Mouse (Mus musculus): ENCODE measurements at regions not wholly inside any gene's neighbourhood (a gene's known extent, or its start where the extent isn't known, plus 50 kb on each side); places are given as distances from the start of the nearest gene placed in this dataset.

DNA sequence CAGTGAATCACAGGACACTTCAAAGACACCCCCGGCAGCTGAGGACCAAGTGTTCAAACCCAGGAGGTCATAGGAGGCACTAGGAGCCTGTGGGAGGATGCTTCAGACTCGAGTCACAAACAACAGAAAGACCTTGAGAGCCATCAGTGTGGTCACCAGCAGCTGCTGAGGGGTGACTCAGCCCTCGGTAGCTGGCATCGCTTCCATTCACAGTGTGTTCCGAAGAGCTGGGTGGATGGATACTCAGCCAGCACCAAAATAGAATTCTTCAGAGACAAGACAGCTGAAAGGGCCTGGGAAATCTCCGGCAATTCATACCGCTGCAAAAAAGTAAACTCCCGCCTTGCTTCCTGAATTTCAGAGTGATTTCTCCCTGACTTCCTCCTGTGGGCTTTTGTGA is 87.4 kb upstream of the Foxk1 start:
- H3K4me3 ChIP-seq (ENCODE audit: low read depth, low read length): no peak overlapping the region
- DNase-seq (ENCODE audit: low spot score): no peak
- H3K9ac ChIP-seq (replicated peaks; ENCODE audit: low read length, poor library complexity, severe bottlenecking): no peak overlapping the region
- no peak overlapping the region for H3K4me2 ChIP-seq (ENCODE audit: low read depth, low read length, poor library complexity, severe bottlenecking)
- WGBS: 73% methylated on average over 8 of the region's 8 CpGs
- H3K27me3 ChIP-seq (ENCODE audit: insufficient read depth, low read length): no peaks in the 10 kb centered on the region; the same call in 1 of the 2 replicates
- H3K36me3 ChIP-seq (ENCODE audit: insufficient read depth, low read length): no peaks in the 10 kb centered on the region
- ATAC-seq (ENCODE audit: low FRiP score): no peak
- H3K27ac ChIP-seq (ENCODE audit: low read depth, low read length): no peak overlapping the region
- TF ChIP-seq CTCF (IDR thresholded peaks at IDR 0.05): no peak
- no peaks in the 10 kb centered on the region for H3K4me1 ChIP-seq (ENCODE audit: insufficient read depth, low read length)
- no peaks in the 10 kb centered on the region for H3K9me3 ChIP-seq (ENCODE audit: low read length)

GRCm38 (mm10) chr5:142314466-142314865 is 86.8 kb upstream of the Foxk1 start:
- no peak overlapping the region for H3K4me2 ChIP-seq (ENCODE audit: low read depth, low read length, poor library complexity, severe bottlenecking)
- no peak overlapping the region for H3K4me3 ChIP-seq (ENCODE audit: low read depth, low read length)
- H3K27me3 ChIP-seq (ENCODE audit: insufficient read depth, low read length): no peaks in the 10 kb centered on the region; the same call in 1 of the 2 replicates
- DNase-seq (ENCODE audit: low spot score) (no peak), ATAC-seq (ENCODE audit: low FRiP score) (no peak)
- H3K9ac ChIP-seq (replicated peaks; ENCODE audit: low read length, poor library complexity, severe bottlenecking): no peak overlapping the region
- H3K27ac ChIP-seq (ENCODE audit: low read depth, low read length): no peak overlapping the region
- no peaks in the 10 kb centered on the region for H3K36me3 ChIP-seq (ENCODE audit: insufficient read depth, low read length)
- H3K9me3 ChIP-seq (ENCODE audit: low read length): no peaks in the 10 kb centered on the region
- 81% methylated on average over 5 of the region's 5 CpGs for WGBS
- no peak for TF ChIP-seq CTCF (IDR thresholded peaks at IDR 0.05)
- no peaks in the 10 kb centered on the region for H3K4me1 ChIP-seq (ENCODE audit: insufficient read depth, low read length)

DNA sequence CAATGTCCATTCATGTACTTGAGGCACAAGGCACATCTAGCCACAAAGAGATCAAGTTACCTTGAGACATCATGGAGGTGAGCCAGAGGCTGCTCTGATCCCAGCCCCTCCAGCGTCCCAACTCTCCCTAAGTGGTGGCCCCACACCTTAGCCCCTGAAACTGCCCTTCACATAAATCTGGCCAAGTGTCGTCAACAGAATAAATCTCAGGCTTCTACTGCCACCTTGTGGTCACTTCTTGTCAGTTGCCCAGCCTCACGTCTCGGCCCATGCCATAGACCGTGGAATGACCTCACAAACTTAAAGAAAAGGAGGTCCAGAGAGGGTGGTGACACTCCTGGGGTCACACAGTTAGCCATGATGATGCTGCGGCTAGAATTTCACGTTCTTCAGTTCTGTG is 82.0 kb upstream of the Foxk1 start:
- Histone ChIP-seq H3K36me3 (ENCODE audit: insufficient read depth, low read length) (no peaks in the 10 kb centered on the region), H3K27me3 (ENCODE audit: insufficient read depth, low read length) (no peaks in the 10 kb centered on the region; the same call in 1 of the 2 replicates), H3K9me3 (ENCODE audit: low read length) (no peaks in the 10 kb centered on the region), H3K4me1 (ENCODE audit: insufficient read depth, low read length) (no peaks in the 10 kb centered on the region), H3K4me2 (ENCODE audit: low read depth, low read length, poor library complexity, severe bottlenecking) (no peak overlapping the region), H3K27ac (ENCODE audit: low read depth, low read length) (no peak overlapping the region), H3K4me3 (ENCODE audit: low read depth, low read length) (no peak overlapping the region), H3K9ac (replicated peaks; ENCODE audit: low read length, poor library complexity, severe bottlenecking) (no peak overlapping the region)
- peak; percentile 34; the same call in 1 of the 2 replicates for ATAC-seq (ENCODE audit: low FRiP score)
- DNase-seq (ENCODE audit: low spot score): peak; percentile 83
- peak; percentile 93 for TF ChIP-seq CTCF (IDR thresholded peaks at IDR 0.05)
- 10% methylated on average over 7 of the region's 7 CpGs for WGBS

DNA sequence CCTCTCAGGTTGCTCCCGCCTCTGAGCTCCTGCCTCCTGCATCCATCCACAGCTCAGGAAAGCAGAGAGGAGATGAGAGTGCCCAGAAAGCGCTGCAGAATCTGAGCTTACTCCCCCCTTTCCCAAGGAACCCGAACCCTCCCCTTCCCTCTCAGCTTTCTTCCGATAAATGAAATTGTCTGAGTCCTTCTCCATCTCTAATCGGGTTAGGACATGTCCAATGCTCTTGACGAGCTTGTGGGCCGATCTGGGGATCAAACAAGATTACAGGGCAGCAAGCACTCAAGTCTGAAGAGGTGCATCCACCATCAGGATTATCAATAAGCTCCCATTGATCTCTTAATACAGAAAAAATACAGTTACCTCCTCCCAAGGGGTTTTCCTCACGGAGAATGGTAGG is 80.0 kb upstream of the Foxk1 start:
- ATAC-seq (ENCODE audit: low FRiP score) (no peak), DNase-seq (ENCODE audit: low spot score) (no peak)
- H3K4me3 ChIP-seq (ENCODE audit: low read depth, low read length): no peak overlapping the region
- H3K9ac ChIP-seq (replicated peaks; ENCODE audit: low read length, poor library complexity, severe bottlenecking): no peak overlapping the region
- 64% methylated on average over 8 of the region's 8 CpGs for WGBS
- no peak for TF ChIP-seq CTCF (IDR thresholded peaks at IDR 0.05)
- no peaks in the 10 kb centered on the region for H3K9me3 ChIP-seq (ENCODE audit: low read length)
- H3K36me3 ChIP-seq (ENCODE audit: insufficient read depth, low read length): no peaks in the 10 kb centered on the region
- no peaks in the 10 kb centered on the region for H3K27me3 ChIP-seq (ENCODE audit: insufficient read depth, low read length)
- no peak overlapping the region for H3K4me2 ChIP-seq (ENCODE audit: low read depth, low read length, poor library complexity, severe bottlenecking)
- no peaks in the 10 kb centered on the region for H3K4me1 ChIP-seq (ENCODE audit: insufficient read depth, low read length)
- H3K27ac ChIP-seq (ENCODE audit: low read depth, low read length): no peak overlapping the region

GRCm38 (mm10) chr5:142324928-142325327 is 76.4 kb upstream of the Foxk1 start:
- no peak overlapping the region for H3K4me2 ChIP-seq (ENCODE audit: low read depth, low read length, poor library complexity, severe bottlenecking)
- H3K27me3 ChIP-seq (ENCODE audit: insufficient read depth, low read length): no peaks in the 10 kb centered on the region
- WGBS: 59% methylated on average over 2 of the region's 2 CpGs
- no peak for TF ChIP-seq CTCF (IDR thresholded peaks at IDR 0.05)
- no peak for DNase-seq (ENCODE audit: low spot score)
- no peaks in the 10 kb centered on the region for H3K36me3 ChIP-seq (ENCODE audit: insufficient read depth, low read length)
- H3K4me3 ChIP-seq (ENCODE audit: low read depth, low read length): no peak overlapping the region
- no peaks in the 10 kb centered on the region for H3K4me1 ChIP-seq (ENCODE audit: insufficient read depth, low read length)
- H3K9me3 ChIP-seq (ENCODE audit: low read length): no peaks in the 10 kb centered on the region
- H3K27ac ChIP-seq (ENCODE audit: low read depth, low read length): no peak overlapping the region
- ATAC-seq (ENCODE audit: low FRiP score): no peak
- no peak overlapping the region for H3K9ac ChIP-seq (replicated peaks; ENCODE audit: low read length, poor library complexity, severe bottlenecking)

DNA sequence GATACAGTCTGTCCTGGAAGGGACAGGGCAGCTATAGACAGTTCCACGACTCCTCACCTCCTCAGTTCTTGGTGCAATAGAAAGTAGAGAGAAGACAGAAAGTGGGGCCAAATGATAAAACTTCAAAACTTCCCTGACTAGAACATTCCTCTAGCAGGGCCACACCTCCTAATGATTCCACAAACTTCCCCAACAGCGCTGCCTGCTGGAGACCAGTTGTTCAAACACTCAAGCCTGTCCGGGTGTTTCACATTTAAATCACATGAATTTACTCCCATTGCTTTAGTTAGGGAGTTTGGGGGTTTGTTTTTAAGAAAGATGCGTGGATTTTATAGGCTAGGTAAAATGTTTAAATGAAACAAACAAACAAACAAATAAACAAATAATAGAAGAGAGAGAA is 75.7 kb upstream of the Foxk1 start:
- DNase-seq (ENCODE audit: low spot score) (no peak), ATAC-seq (ENCODE audit: low FRiP score) (no peak)
- no peaks in the 10 kb centered on the region for H3K36me3 ChIP-seq (ENCODE audit: insufficient read depth, low read length)
- no peak overlapping the region for H3K4me2 ChIP-seq (ENCODE audit: low read depth, low read length, poor library complexity, severe bottlenecking)
- 82% methylated on average over 4 of the region's 4 CpGs for WGBS
- no peak overlapping the region for H3K4me3 ChIP-seq (ENCODE audit: low read depth, low read length)
- no peak overlapping the region for H3K9ac ChIP-seq (replicated peaks; ENCODE audit: low read length, poor library complexity, severe bottlenecking)
- H3K9me3 ChIP-seq (ENCODE audit: low read length): no peaks in the 10 kb centered on the region
- H3K4me1 ChIP-seq (ENCODE audit: insufficient read depth, low read length): no peaks in the 10 kb centered on the region
- no peaks in the 10 kb centered on the region for H3K27me3 ChIP-seq (ENCODE audit: insufficient read depth, low read length)
- no peak overlapping the region for H3K27ac ChIP-seq (ENCODE audit: low read depth, low read length)
- TF ChIP-seq CTCF (IDR thresholded peaks at IDR 0.05): peak; percentile 42
